Mouse (Mus musculus) brain, adult 2 months (tissue): ENCODE data around the gene Birc3.

Experiments
- DNase-seq: peaks from one replicate; pipeline ENCODE4 v3.0.0; 2011; ENCODE audit warnings: low read depth, low spot score

Gene Birc3

GRCm38 (mm10) chr9:7822758-7823157 is 50.2 kb downstream of the Birc3 start:
- DNase-seq = peak; percentile 18

DNA sequence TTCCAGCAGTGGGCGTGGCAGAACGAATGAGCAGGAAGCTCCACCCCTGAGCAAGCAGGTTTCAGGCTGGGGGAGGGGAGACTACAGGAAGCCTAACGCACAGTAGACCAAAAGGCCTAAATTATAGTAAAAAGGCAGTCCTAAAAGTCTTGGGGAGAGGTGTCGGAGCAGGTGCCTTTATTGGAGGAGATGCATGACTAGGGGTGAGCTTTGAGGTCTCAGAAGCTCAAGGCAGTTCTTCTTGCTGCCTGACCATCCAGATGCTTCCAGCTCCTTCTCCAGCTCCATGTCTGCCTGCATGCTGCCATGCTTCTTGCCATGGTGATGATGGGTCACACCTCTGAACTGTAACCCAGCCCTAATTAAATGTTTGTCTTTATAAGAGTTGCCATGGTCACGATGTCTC is 67.9 kb downstream of the Birc3 start:
- no peak for DNase-seq
